Mouse (Mus musculus) monocyte, adult 59 days (primary cell): Measurements from ENCODE around the gene Icam5. TPM values are rescaled to one million over a fixed set of nuclear protein-coding genes. Genes with fewer than 3 reads are reported as not detected.

Experiments
- total RNA-seq, 2 experiments: library from RNA; stranded (reverse); gene quantifications; one replicate each; pipeline ENCODE4 v1.2.4; 2023

Gene Icam5
- under 1 TPM; 0.33 to 0.47 TPM for total RNA-seq

DNA sequence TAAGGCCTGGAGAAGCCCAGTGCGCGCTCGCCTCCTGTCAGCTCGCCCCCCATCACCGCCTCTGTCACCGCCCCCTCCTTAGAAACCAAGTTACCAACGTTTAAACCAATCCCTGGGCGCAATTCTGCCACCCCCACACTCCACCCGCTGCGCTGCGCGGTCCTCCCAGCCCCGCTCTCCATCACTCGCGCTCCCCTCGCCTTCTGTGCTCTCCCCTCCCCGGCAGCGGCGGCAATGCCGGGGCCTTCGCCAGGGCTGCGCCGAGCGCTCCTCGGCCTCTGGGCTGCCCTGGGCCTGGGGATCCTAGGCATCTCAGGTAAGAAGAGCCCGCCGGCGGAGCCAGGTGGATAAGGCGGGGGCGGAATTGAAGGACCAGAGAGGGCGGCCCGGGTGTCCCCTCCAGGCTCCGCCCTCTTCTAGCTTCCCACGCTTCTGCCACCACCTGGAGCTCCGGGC is at the start of gene Icam5:
TSS of gene Icam5 (plus strand) at position 178 of the 456 bp plus-strand sequence.

DNA sequence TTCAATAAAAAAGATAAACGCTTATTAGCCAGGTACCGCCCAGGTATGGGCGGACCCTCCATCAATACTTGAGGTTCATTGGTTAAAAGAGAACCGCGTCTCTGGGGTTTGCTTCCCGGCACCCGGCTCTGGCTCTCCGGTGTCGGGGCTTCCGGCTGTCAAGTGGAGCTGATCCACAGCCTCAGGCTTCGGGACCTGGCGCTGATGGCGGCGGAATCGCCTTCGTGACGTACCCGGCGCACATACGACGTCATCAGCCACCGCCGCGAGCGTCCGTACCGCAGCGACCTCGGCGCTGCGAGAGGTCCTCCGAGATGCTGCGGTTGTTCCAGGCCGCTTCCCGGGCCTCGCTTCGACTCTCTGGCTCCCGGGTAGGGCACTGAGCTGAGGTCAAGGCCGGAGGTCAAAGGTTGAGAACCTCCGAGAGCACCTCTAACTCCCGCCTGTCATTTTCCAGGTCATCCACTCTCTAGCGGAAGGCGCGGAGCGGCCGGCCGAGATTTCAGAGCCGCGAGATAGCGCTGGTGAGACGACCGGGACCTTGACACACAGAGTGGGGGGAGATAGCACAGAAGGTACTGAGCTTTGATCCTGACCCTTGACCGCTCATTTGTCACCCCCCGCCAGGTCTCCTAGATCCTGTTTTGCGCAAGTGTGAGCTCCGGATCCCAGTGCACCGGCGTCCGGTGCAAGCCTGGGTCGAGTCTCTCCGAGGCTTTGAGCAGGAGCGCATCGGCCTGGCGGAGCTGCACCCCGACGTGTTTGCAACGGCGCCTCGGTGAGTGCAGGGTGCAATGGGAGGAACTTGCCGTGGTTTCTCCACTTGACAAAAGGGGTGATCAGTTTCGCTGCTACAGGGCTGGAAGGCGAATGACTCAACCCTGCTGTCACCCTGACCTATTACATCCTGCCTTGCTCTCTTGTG is 29.0 kb upstream of the Icam5 start, which contains the start of gene Mrpl4:
TSS of gene Mrpl4 (plus strand) at position 112 of the 925 bp plus-strand sequence.

DNA sequence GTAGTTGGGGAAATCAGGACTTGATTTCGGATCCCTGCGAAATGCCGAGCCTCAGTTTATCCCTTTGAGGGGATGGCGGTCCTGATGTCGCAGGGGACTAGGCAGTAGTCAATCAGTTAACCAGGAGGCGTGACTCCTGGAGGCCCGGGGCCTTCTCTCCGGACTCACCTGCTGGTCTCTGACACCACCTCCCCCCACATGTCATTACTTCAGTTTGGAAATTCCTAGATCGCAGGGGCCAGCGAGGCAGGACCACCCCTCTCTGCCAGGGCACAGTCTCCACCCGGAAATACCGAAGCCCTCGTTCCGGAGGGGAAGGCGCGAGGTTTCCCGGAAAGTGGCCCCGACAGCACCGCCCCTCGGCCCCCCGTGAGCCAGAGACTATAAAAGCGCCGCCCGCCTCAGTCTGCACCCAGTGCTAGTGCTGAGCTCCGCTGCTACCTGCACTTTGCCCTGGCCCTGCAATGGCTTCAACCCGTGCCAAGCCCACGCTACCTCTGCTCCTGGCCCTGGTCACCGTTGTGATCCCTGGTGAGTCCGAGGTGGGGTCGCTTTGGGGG is 16.2 kb upstream of the Icam5 start, which contains the start of gene Icam1:
TSS of gene Icam1 (plus strand) at position 415 of the 560 bp plus-strand sequence.

DNA sequence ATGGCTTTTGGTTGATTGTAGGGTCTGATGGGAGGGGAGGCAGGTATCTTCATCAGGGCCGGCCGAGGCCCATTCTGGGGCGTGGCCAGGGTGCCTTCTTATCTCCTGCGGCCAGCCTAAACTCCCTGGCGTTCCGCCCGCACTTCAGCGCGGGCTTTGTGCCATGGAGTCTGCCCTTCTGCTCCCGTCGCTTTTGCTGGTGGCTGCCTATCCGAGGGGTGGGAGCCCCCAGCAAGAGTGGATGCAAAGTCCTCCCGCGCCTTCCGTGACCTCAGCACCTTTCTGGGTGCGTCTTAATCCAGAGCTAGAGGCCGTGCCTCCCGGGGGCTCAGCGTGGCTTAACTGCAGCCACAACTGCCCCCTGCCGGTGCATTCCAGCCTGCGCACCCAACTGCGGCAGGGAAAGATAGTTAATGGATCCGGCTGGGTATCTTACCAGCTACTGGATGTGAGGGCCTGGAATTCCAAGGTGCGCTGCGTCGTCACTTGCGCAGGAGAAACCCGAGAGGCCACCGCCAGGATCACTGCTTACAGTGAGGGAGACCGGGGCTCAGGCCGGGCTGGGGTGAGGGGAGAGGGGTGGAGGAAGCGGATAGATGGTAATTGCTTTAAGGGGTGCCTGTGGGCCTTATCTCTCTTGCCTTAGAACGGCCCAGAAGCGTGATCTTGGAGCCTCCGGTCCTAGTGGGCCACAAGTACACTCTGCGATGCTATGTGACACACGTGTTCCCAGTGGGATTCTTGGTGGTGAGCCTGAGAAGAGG is 2.4 kb upstream of the Icam5 start, which contains the start of gene Icam4:
TSS of gene Icam4 (plus strand) at position 83 of the 764 bp plus-strand sequence.

DNA sequence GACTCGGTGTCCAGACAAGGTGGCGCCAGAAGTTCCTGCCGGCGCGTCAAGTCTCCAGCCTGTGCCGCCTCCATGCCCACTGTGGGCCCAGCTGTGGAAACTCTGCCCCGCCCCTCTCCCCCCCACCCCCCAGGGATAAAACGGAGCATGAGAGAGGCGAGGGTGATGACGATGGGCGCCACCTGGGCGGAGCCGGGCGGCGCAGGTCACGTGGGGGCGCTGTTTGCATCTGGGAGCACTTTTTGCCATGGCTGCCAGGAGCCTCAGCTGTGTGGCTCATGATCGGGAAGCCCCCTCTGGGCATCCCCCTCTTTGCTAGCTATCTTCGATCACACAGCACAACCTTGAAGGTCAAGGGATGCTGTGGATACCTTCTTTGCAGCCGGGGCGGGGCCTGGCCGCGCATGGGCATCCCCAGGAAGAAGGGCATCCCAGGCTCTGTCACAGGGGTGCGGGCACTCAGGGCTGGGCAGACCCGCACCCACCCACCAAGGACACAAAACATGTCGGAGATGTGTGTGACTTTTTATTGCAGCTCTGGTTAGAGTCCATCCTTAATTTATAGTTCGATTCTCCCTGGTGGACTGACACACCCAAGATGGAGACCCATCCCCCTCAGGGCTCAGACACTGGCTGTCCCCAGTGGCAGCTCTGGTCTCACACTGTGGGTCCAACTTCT is 35.3 kb downstream of the Icam5 start, which contains the start of gene Zglp1:
TSS of gene Zglp1 (minus strand) at position 88 of the 679 bp plus-strand sequence.

DNA sequence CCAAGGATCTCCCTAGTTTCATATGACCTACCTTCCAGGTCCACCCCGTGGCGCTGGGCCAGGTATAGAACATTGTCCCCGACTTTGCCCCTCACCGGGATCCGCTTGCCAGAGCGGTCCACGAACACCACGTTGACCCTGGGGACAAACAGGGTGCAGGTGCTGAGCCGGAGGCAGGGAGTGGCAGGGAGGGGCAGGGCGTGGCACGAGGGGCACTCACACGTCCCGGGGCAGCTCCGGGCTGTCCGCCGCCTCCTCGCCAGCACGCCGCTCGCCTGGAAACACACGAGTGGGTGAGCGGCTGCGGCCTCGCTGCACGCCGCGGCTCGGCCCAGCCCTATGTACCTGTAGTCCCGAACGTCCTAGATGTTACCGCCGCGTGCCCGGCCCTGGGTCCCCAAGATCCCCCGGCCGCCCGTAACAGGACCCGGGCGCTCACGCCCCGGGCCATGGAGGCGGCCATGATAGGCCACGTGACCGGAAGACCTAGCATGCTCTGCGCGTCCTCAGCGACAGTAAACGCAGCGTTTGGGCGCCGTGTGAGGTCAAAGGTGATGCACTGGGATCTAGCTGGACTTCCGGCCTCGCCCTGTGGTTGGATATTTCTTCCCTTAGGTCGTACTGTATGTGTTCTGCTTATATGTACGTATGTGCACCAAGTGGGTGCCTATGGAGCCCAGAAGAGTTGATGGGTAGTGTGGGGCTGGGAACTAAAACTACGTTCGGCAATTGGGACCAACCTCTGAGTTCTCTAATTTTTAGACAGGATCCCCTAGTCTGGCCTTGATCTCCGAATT is 41.4 kb downstream of the Icam5 start, which contains the start of the genes Gm49373 and Fdx1l:
TSS of gene Gm49373 (minus strand) at position 53 of the 797 bp plus-strand sequence.
TSS of gene Fdx1l (minus strand) at position 571 of the 797 bp plus-strand sequence.

Other genes starting within 250 kb of the Icam5 start
- under 1 TPM in 1 of 2 experiments, not detected in 1; 0.13 TPM for gene Col5a3, start 217.0 kb upstream of the Icam5 start, total RNA-seq
- not detected for gene Rdh8, start 213.6 kb upstream of the Icam5 start, total RNA-seq
- gene A230050P20Rik, start 163.4 kb upstream of the Icam5 start, total RNA-seq, result 10 to 100 TPM; 17.2 to 19.6 TPM
- 1 to 10 TPM in 1 of 2 experiments, under 1 TPM in 1; 0.88 to 1.1 TPM for gene Angptl6, start 152.3 kb upstream of the Icam5 start, total RNA-seq
- 10 to 100 TPM; 40.2 to 45.5 TPM for gene Ppan, start 143.9 kb upstream of the Icam5 start, total RNA-seq
- gene Eif3g, start 133.4 kb upstream of the Icam5 start, total RNA-seq, result 100 to 1,000 TPM; 118 to 121 TPM
- gene Dnmt1, start 72.2 kb upstream of the Icam5 start, total RNA-seq, result 10 to 100 TPM; 33.0 to 34.9 TPM
- gene S1pr2, start 55.3 kb upstream of the Icam5 start, total RNA-seq, result 10 to 100 TPM; 13.7 to 15.0 TPM
- 10 to 100 TPM; 55.9 to 65.5 TPM for gene Mrpl4, start 29.3 kb upstream of the Icam5 start, total RNA-seq
- gene Icam1, start 16.1 kb upstream of the Icam5 start, total RNA-seq, result 100 to 1,000 TPM; 170 to 179 TPM
- gene Icam4, start 2.7 kb upstream of the Icam5 start, total RNA-seq, result 1 to 10 TPM; 1.8 to 3.4 TPM
- gene Zglp1, start 35.0 kb downstream of the Icam5 start, total RNA-seq, result 1 to 10 TPM in 1 of 2 experiments, not detected in 1; 1.0 TPM
- under 1 TPM in 1 of 2 experiments, not detected in 1; 0.52 TPM for gene Gm49373, start 41.0 kb downstream of the Icam5 start, total RNA-seq
- 10 to 100 TPM; 20.9 to 22.5 TPM for gene Fdx1l, start 41.5 kb downstream of the Icam5 start, total RNA-seq
- 1 to 10 TPM; 2.8 to 5.1 TPM for gene Gm38431, start 59.9 kb downstream of the Icam5 start, total RNA-seq
- gene Raver1, start 59.9 kb downstream of the Icam5 start, total RNA-seq, result 10 to 100 TPM; 63.3 to 65.2 TPM
- 10 to 100 TPM; 89.4 to 95.2 TPM for gene Tyk2, start 99.2 kb downstream of the Icam5 start, total RNA-seq
- 100 to 1,000 TPM; 116 to 128 TPM for gene Cdc37, start 117.9 kb downstream of the Icam5 start, total RNA-seq
- gene Pde4a, start 133.6 kb downstream of the Icam5 start, total RNA-seq, result 1 to 10 TPM; 9.0 to 9.6 TPM
- gene Keap1, start 207.3 kb downstream of the Icam5 start, total RNA-seq, result 10 to 100 TPM; 28.1 TPM
- 10 to 100 TPM; 61.9 to 82.6 TPM for gene S1pr5, start 216.4 kb downstream of the Icam5 start, total RNA-seq
- 10 to 100 TPM; 52.4 to 53.1 TPM for gene Atg4d, start 233.2 kb downstream of the Icam5 start, total RNA-seq